Mouse (Mus musculus) hindbrain, postnatal 0 days (tissue): ENCODE measurements at regions not wholly inside any gene's neighbourhood (a gene's known extent, or its start where the extent isn't known, plus 50 kb on each side); places are given as distances from the start of the nearest gene placed in this dataset.

Experiments used
- ATAC-seq: fragments of 200-750 bp; cut with Nextera tagmentation; 2 replicates; pipeline ENCODE4 v1.8.0; 2017; ENCODE audit warnings: mild to moderate bottlenecking, moderate TSS enrichment, moderate library complexity
- DNase-seq: peaks from one replicate; pipeline ENCODE4 v3.0.0-alpha.2; 2015; ENCODE audit warnings: low spot score
- H3K27ac ChIP-seq: fragments of 300-500 bp; sonication (generic); 2 replicates; pipeline ENCODE4 v1.5.1; 2014; ENCODE audit warnings: mild to moderate bottlenecking
- H3K27me3 ChIP-seq: fragments of 300-500 bp; sonication (generic); 2 replicates; pipeline ENCODE4 v1.6.1; 2014; ENCODE audit warnings: low read length, mixed read lengths; ENCODE audit not compliant: insufficient read depth
- H3K36me3 ChIP-seq: fragments of 300-500 bp; sonication (generic); 2 replicates; pipeline ENCODE4 v1.6.1; 2014; ENCODE audit warnings: low read length, mixed read lengths; ENCODE audit not compliant: insufficient read depth
- H3K4me1 ChIP-seq: fragments of 300-500 bp; sonication (generic); 2 replicates; pipeline ENCODE4 v1.6.1; 2014; ENCODE audit warnings: antibody characterized with exemption, low read length, mixed read lengths; ENCODE audit not compliant: insufficient read depth
- H3K4me2 ChIP-seq: fragments of 300-500 bp; sonication (generic); 2 replicates; pipeline ENCODE4 v1.6.1; 2014; ENCODE audit warnings: low read depth, mild to moderate bottlenecking, low read length, moderate library complexity, mixed read lengths
- H3K4me3 ChIP-seq: fragments of 300-500 bp; sonication (generic); 2 replicates; pipeline ENCODE4 v1.5.1; 2014; ENCODE audit warnings: low read length
- H3K9ac ChIP-seq: fragments of 300-500 bp; sonication (generic); replicated peaks from 2 replicates; pipeline ENCODE4 v1.6.1; 2014; ENCODE audit warnings: mild to moderate bottlenecking, low read length, moderate library complexity, mixed read lengths
- H3K9me3 ChIP-seq: fragments of 300-500 bp; sonication (generic); 2 replicates; pipeline ENCODE4 v1.6.1; 2016; ENCODE audit warnings: low read length, mixed read lengths
- CTCF ChIP-seq: IDR thresholded peaks from 2 replicates; pipeline ENCODE4 v1.5.1; 2016; ENCODE audit warnings: antibody characterized with exemption, control low read depth, low read depth
- WGBS: fragments of 180-500 bp; shearing (Covaris S2); extraction: QIAGEN DNeasy Blood & Tissue Kit; methylation state at CpG from one replicate; pipeline ENCODE4 v1.1.7; 2014; 5-methylcytosine and 5-hydroxymethylcytosine counted together

DNA sequence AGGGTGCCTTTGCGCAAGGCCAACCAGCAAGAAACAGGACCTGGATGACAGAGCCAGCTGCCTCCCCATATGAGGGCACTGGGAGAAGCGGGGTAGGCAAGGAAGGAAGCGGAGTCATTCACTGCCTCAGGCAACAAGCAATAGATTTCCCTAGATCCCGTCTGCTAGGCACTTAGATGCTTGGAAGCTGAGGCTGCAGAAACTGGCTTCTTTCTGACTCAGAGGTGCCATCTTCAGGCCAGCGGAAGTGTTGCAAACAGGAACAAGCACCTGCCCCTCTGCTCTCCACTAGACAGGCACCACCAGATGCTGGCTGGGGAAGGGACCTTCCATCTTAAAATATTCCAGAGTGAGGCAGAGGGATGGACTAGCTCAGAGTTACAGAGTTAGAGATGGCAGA, 188.0 kb downstream of the 4933412E24Rik start:
- DNase-seq (peak; percentile 89), ATAC-seq (peak; percentile 55)
- no peak overlapping the region for H3K27ac ChIP-seq
- H3K36me3 ChIP-seq = no peaks in the 10 kb centered on the region
- no peak overlapping the region for H3K4me3 ChIP-seq
- H3K4me2 ChIP-seq = no peak overlapping the region
- no peak overlapping the region for H3K9ac ChIP-seq
- no peaks in the 10 kb centered on the region for H3K9me3 ChIP-seq
- WGBS = 16% methylated on average over 5 of the region's 5 CpGs
- no peaks in the 10 kb centered on the region for H3K27me3 ChIP-seq
- peak; percentile 86 for TF ChIP-seq CTCF
- H3K4me1 ChIP-seq = peaks cover 9% of the 10 kb centered on the region

DNA sequence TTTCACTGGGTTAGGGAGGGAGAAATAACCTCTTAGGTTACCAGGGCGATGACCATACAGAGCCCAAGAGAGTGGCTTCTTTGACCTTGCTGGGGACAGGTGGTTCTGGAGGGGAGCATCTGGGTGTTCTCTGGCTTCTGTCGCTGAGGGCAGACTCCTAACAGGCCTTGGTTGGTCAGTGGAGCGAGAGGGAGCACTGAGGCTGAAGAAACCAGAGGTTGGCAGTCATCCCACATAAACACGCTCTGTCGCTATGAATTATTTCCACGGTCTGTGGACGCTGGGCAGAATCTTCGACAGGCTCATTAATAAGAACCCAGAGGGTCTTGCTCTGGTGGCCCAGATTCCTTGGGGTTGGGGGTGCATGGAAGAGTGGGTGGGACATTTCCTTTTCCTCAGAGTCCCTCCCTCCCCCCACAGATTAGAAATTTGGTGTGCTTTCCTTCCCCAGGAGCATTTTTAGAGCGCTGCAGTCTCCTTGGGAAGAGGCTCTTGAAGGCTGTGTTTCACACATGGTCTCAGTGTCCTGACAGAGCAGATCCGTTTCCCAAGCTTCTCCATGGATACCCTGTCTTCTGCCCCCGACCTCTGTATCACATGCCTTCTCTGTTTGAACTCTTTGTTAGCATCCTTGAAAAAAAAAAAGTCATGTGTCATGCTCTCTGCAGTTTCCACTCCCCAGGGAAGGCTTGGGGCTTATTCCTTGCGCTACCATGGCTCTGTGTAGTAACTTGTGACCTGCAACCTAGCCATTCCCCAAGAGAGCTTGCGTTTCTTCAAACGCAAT, 190.1 kb downstream of the 4933412E24Rik start:
- peak; percentile 84 for ATAC-seq

GRCm38 (mm10) chr15:59823921-59824320, 192.5 kb downstream of the 4933412E24Rik start:
- no peak overlapping the region for H3K4me3 ChIP-seq
- no peaks in the 10 kb centered on the region for H3K9me3 ChIP-seq
- peaks cover 9% of the 10 kb centered on the region for H3K4me1 ChIP-seq
- WGBS = 77% methylated on average over 2 of the region's 2 CpGs
- DNase-seq (no peak), ATAC-seq (no peak)
- no peak overlapping the region for H3K27ac ChIP-seq
- H3K9ac ChIP-seq = no peak overlapping the region
- H3K4me2 ChIP-seq = no peak overlapping the region
- TF ChIP-seq CTCF = no peak
- no peaks in the 10 kb centered on the region for H3K36me3 ChIP-seq
- no peaks in the 10 kb centered on the region for H3K27me3 ChIP-seq

More for the DNA sequence above, 190.1 kb downstream of the 4933412E24Rik start:
- no peaks in the 10 kb centered on the region for H3K27me3 ChIP-seq
- WGBS = 33% methylated on average over 14 of the region's 14 CpGs
- no peak overlapping the region for H3K4me3 ChIP-seq
- H3K36me3 ChIP-seq = no peaks in the 10 kb centered on the region
- DNase-seq = peak; percentile 82
- TF ChIP-seq CTCF = no peak
- H3K27ac ChIP-seq = peak overlapping the region; percentile 52
- H3K9me3 ChIP-seq = no peaks in the 10 kb centered on the region
- no peak overlapping the region for H3K4me2 ChIP-seq
- H3K9ac ChIP-seq = no peak overlapping the region
- H3K4me1 ChIP-seq = peaks cover 9% of the 10 kb centered on the region

- Histone ChIP-seq H3K9ac (no peak overlapping the region), H3K4me2 (no peak overlapping the region), H3K9me3 (no peaks in the 10 kb centered on the region), H3K27me3 (no peaks in the 10 kb centered on the region), H3K4me3 (no peak overlapping the region), H3K4me1 (peaks cover 9% of the 10 kb centered on the region), H3K36me3 (no peaks in the 10 kb centered on the region), H3K27ac (no peak overlapping the region)
- TF ChIP-seq CTCF = no peak
- DNase-seq (no peak), ATAC-seq (no peak)
- WGBS = 69% methylated on average over 3 of the region's 3 CpGs
Measured at GRCm38 (mm10) chr15:59822995-59823681, 193.3 kb downstream of the 4933412E24Rik start.

- no peak overlapping the region for H3K4me2 ChIP-seq
- H3K9ac ChIP-seq = no peak overlapping the region
- H3K27me3 ChIP-seq = no peaks in the 10 kb centered on the region
- H3K9me3 ChIP-seq = no peaks in the 10 kb centered on the region
- DNase-seq (no peak), ATAC-seq (no peak)
- H3K36me3 ChIP-seq = no peaks in the 10 kb centered on the region
- WGBS = 77% methylated on average over 10 of the region's 10 CpGs
- no peak overlapping the region for H3K4me3 ChIP-seq
- no peak for TF ChIP-seq CTCF
- no peak overlapping the region for H3K27ac ChIP-seq
- H3K4me1 ChIP-seq = peaks cover under 1% of the 10 kb centered on the region; the same call in 1 of the 2 replicates
Measured at GRCm38 (mm10) chr15:59820317-59820716, 196.1 kb downstream of the 4933412E24Rik start.

DNA sequence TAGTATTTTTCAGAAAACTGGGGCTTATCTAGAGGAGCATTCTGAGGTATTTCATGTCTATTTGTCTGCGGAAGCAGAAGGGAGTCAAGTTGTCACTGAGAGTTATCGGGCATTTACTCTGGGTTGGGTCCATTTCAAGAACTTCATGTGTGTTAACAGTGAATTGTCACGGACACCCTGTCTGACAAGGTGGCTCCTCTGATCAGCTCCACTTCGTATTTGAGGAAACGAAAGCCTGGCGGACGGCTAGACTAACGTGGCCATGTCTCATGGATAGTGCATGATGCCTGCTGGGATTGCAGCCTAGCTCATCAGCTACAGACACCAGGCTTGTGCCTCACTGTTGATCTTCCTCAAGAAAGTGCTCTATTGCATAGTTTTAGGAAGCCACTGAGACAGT, 200.4 kb downstream of the 4933412E24Rik start:
- Histone ChIP-seq H3K4me3 (no peak overlapping the region), H3K27ac (no peak overlapping the region), H3K36me3 (no peaks in the 10 kb centered on the region), H3K27me3 (no peaks in the 10 kb centered on the region), H3K9me3 (no peaks in the 10 kb centered on the region), H3K4me1 (no peaks in the 10 kb centered on the region), H3K9ac (no peak overlapping the region), H3K4me2 (no peak overlapping the region)
- TF ChIP-seq CTCF = no peak
- DNase-seq (no peak), ATAC-seq (no peak)
- WGBS = 85% methylated on average over 8 of the region's 8 CpGs

- no peaks in the 10 kb centered on the region for H3K4me1 ChIP-seq
- WGBS = 52% methylated on average over 3 of the region's 3 CpGs
Measured at GRCm38 (mm10) chr15:59811566-59811965, 204.8 kb downstream of the 4933412E24Rik start.

More at GRCm38 (mm10) chr15:59811566-59811965, 204.8 kb downstream of the 4933412E24Rik start:
- no peak overlapping the region for H3K9ac ChIP-seq
- ATAC-seq (no peak), DNase-seq (no peak)
- H3K4me3 ChIP-seq = no peak overlapping the region
- no peaks in the 10 kb centered on the region for H3K36me3 ChIP-seq
- H3K4me2 ChIP-seq = no peak overlapping the region
- no peaks in the 10 kb centered on the region for H3K9me3 ChIP-seq
- H3K27ac ChIP-seq = no peak overlapping the region
- no peak for TF ChIP-seq CTCF
- H3K27me3 ChIP-seq = no peaks in the 10 kb centered on the region
